Mouse (Mus musculus) liver, postnatal 0 days (tissue): Measurements from ENCODE around the gene Gja5.

ENCODE experiments used
- CTCF ChIP-seq: sonication (generic); IDR thresholded peaks from 2 replicates; pipeline ENCODE4 v1.5.1; 2016; ENCODE audit warnings: antibody characterized with exemption, low read depth
- EP300 ChIP-seq: IDR thresholded peaks from 2 replicates; pipeline ENCODE4 v1.6.1; 2016; ENCODE audit warnings: antibody characterized with exemption, low read depth, mild to moderate bottlenecking

GRCm38 (mm10) chr3:96904851-96905541 is 503 bp downstream of the Gja5 start, which contains the start of gene Gpr89:
- TF ChIP-seq CTCF (no peak), EP300 (no peak)
